Mouse (Mus musculus): ENCODE data around the gene Adm2. TPM values are rescaled to one million over a fixed set of nuclear protein-coding genes. Genes with fewer than 3 reads are reported as not detected.

Gene Adm2
- polyA plus RNA-seq, 1 experiment from 2014 or later = 0.30 TPM

- no peaks in the 10 kb centered on the region for H3K27me3 ChIP-seq (replicated peaks; ENCODE audit: low read depth, poor library complexity, severe bottlenecking)
- H3K9me3 ChIP-seq = no peaks in the 10 kb centered on the region
- peaks cover 48% of the 10 kb centered on the region for H3K36me3 ChIP-seq (replicated peaks)
- H3K4me3 ChIP-seq = no peak overlapping the region
- no peak overlapping the region for H3K27ac ChIP-seq (replicated peaks)
- DNase-seq (ENCODE audit: low spot score) = no peak
- H3K4me1 ChIP-seq = peaks cover 18% of the 10 kb centered on the region
- WGBS = 87% methylated on average over 5 of the region's 5 CpGs
These were observed 27.9 kb downstream of the Adm2 start for GRCm38 (mm10) chr15:89350447-89350846.

DNA sequence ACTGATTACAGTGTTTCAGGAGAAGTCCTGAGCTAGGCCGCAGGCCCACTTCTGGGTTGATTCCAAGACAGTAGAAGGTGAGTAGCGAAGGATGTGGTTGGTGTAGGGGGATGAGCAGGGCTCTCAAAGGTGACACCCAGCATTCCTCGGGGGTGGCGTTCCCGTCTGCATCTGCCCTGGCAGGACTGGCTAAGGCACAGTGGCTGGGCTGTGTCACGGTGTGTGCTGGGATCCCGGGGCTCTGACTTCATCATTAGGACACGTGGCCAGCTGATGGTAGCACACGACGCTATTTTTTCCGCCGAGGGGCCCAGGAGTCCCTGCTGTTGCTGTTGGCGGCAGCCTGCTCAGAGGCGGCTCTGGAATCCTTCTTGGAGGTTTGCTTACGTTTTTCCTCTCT is 28.8 kb downstream of the Adm2 start:
- peaks cover 48% of the 10 kb centered on the region for H3K36me3 ChIP-seq (replicated peaks)
- H3K4me3 ChIP-seq = no peak overlapping the region
- WGBS = 95% methylated on average over 15 of the region's 15 CpGs
- H3K4me1 ChIP-seq = peaks cover 18% of the 10 kb centered on the region
- no peaks in the 10 kb centered on the region for H3K27me3 ChIP-seq (replicated peaks; ENCODE audit: low read depth, poor library complexity, severe bottlenecking)
- H3K9me3 ChIP-seq = no peaks in the 10 kb centered on the region
- no peak overlapping the region for H3K27ac ChIP-seq (replicated peaks)
- DNase-seq (ENCODE audit: low spot score) = no peak

GRCm38 (mm10) chr15:89352054-89352453 is 29.5 kb downstream of the Adm2 start:
- DNase-seq (ENCODE audit: low spot score) = no peak

GRCm38 (mm10) chr15:89352795-89353194 is 30.3 kb downstream of the Adm2 start:
- no peaks in the 10 kb centered on the region for H3K9me3 ChIP-seq
- peaks cover 25% of the 10 kb centered on the region for H3K4me1 ChIP-seq
- H3K27ac ChIP-seq (replicated peaks) = no peak overlapping the region; the same call in 1 of the 2 replicates
- H3K4me3 ChIP-seq = no peak overlapping the region
- no peak for DNase-seq (ENCODE audit: low spot score)
- H3K36me3 ChIP-seq (replicated peaks) = peaks cover 53% of the 10 kb centered on the region
- WGBS = 96% methylated on average over 12 of the region's 12 CpGs
- H3K27me3 ChIP-seq (replicated peaks; ENCODE audit: low read depth, poor library complexity, severe bottlenecking) = no peaks in the 10 kb centered on the region

More at GRCm38 (mm10) chr15:89352054-89352453, 29.5 kb downstream of the Adm2 start:
- H3K4me3 ChIP-seq = no peak overlapping the region
- WGBS = 93% methylated on average over 14 of the region's 14 CpGs
- H3K27ac ChIP-seq (replicated peaks) = no peak overlapping the region
- peaks cover 21% of the 10 kb centered on the region for H3K4me1 ChIP-seq
- no peaks in the 10 kb centered on the region for H3K9me3 ChIP-seq
- H3K27me3 ChIP-seq (replicated peaks; ENCODE audit: low read depth, poor library complexity, severe bottlenecking) = no peaks in the 10 kb centered on the region
- H3K36me3 ChIP-seq (replicated peaks) = peaks cover 48% of the 10 kb centered on the region

- DNase-seq (ENCODE audit: low spot score) = no peak
- peaks cover 62% of the 10 kb centered on the region for H3K36me3 ChIP-seq (replicated peaks)
- H3K4me3 ChIP-seq = peak overlapping the region; percentile 88
- no peak overlapping the region for H3K27ac ChIP-seq (replicated peaks)
- WGBS = 93% methylated on average over 16 of the region's 16 CpGs
- peaks cover 34% of the 10 kb centered on the region for H3K4me1 ChIP-seq
- no peaks in the 10 kb centered on the region for H3K27me3 ChIP-seq (replicated peaks; ENCODE audit: low read depth, poor library complexity, severe bottlenecking)
- no peaks in the 10 kb centered on the region for H3K9me3 ChIP-seq
These were observed 31.3 kb downstream of the Adm2 start for GRCm38 (mm10) chr15:89353837-89354236.

GRCm38 (mm10) chr15:89354455-89354854 is 31.9 kb downstream of the Adm2 start:
- WGBS = 83% methylated on average over 7 of the region's 7 CpGs
- H3K9me3 ChIP-seq = no peaks in the 10 kb centered on the region
- peak overlapping the region; percentile 88 for H3K4me3 ChIP-seq
- peaks cover 69% of the 10 kb centered on the region for H3K36me3 ChIP-seq (replicated peaks)
- peak overlapping the region; percentile 96 for H3K27ac ChIP-seq (replicated peaks)
- no peaks in the 10 kb centered on the region for H3K27me3 ChIP-seq (replicated peaks; ENCODE audit: low read depth, poor library complexity, severe bottlenecking)
- no peak for DNase-seq (ENCODE audit: low spot score)
- H3K4me1 ChIP-seq = peaks cover 37% of the 10 kb centered on the region

GRCm38 (mm10) chr15:89355241-89356187 is 33.0 kb downstream of the Adm2 start, which contains the start of the genes Lmf2 and Ncaph2:
Gene Lmf2, minus strand, starts transcription at chr15:89355659.
Gene Ncaph2, plus strand, starts transcription at chr15:89355719.
- DNase-seq (ENCODE audit: low spot score) = peak; percentile 98
- Histone ChIP-seq H3K27ac (replicated peaks) (peak within 1 kb of the TSS; percentile 96), H3K9me3 (no peaks in the 10 kb centered on the region), H3K27me3 (replicated peaks; ENCODE audit: low read depth, poor library complexity, severe bottlenecking) (no peaks in the 10 kb centered on the region), H3K36me3 (replicated peaks) (peaks cover 70% of the 10 kb centered on the region), H3K4me3 (peak within 1 kb of the TSS; percentile 88), H3K4me1 (peaks cover 37% of the 10 kb centered on the region)
- under 1% methylated on average over 64 of the region's 64 CpGs for WGBS

DNA sequence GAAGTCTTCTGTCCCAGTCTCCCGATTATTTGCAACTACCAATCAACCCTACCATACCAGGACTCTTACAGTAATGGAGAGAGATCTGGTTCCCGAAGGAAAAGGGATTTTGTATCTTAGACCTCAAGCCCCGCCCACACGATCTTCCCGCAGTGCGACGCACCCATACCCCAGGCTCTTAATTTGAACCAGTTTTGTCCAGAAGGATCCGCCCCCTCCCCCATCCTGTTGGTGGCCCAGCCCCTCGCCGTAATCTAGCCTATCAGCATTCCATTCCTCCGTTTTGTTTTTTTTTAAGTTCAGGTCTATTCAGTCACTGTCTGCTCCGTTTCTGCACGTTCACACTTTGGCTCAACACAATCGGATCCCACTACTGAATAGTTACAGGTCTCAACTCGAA is 33.9 kb downstream of the Adm2 start:
- H3K9me3 ChIP-seq = no peaks in the 10 kb centered on the region
- WGBS = under 1% methylated on average over 15 of the region's 15 CpGs
- peak overlapping the region; percentile 96 for H3K27ac ChIP-seq (replicated peaks)
- peaks cover 70% of the 10 kb centered on the region for H3K36me3 ChIP-seq (replicated peaks)
- H3K4me3 ChIP-seq = peak overlapping the region; percentile 88
- H3K4me1 ChIP-seq = peaks cover 37% of the 10 kb centered on the region
- peak; percentile 95 for DNase-seq (ENCODE audit: low spot score)
- H3K27me3 ChIP-seq (replicated peaks; ENCODE audit: low read depth, poor library complexity, severe bottlenecking) = no peaks in the 10 kb centered on the region

GRCm38 (mm10) chr15:89358784-89359183 is 36.3 kb downstream of the Adm2 start:
- Histone ChIP-seq H3K27ac (replicated peaks) (no peak overlapping the region), H3K36me3 (replicated peaks) (peaks cover 70% of the 10 kb centered on the region)
- WGBS = 92% methylated on average over 3 of the region's 3 CpGs

DNA sequence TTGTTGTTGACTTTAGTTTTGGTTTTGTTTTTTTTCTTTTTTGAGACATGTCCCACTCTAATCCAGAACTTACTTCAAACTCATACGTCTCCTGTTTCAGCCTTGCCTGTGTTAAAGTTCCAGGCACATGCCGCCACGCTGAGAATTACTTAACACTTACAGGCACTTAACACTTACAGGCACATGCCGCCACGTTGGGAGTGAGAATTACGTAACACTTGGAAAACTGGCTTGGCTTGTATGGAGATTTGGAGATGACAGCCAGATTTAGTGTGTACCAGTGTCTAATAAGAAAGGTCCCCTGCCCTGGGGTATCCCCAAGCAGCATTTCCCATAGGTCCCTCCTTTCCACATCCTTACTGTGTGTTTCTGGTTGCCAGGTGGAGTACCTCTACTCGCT is 40.5 kb downstream of the Adm2 start:
- DNase-seq (ENCODE audit: low spot score) = no peak
- 95% methylated on average over 7 of the region's 7 CpGs for WGBS
- H3K4me1 ChIP-seq = peaks cover 9% of the 10 kb centered on the region
- no peaks in the 10 kb centered on the region for H3K27me3 ChIP-seq (replicated peaks; ENCODE audit: low read depth, poor library complexity, severe bottlenecking)
- H3K36me3 ChIP-seq (replicated peaks) = peaks cover 99% of the 10 kb centered on the region
- no peak overlapping the region for H3K4me3 ChIP-seq
- no peak overlapping the region for H3K27ac ChIP-seq (replicated peaks)
- H3K9me3 ChIP-seq = no peaks in the 10 kb centered on the region

More at GRCm38 (mm10) chr15:89358784-89359183, 36.3 kb downstream of the Adm2 start:
- no peak for DNase-seq (ENCODE audit: low spot score)
- no peak overlapping the region for H3K4me3 ChIP-seq
- H3K9me3 ChIP-seq = no peaks in the 10 kb centered on the region
- no peaks in the 10 kb centered on the region for H3K27me3 ChIP-seq (replicated peaks; ENCODE audit: low read depth, poor library complexity, severe bottlenecking)
- peaks cover 34% of the 10 kb centered on the region for H3K4me1 ChIP-seq

- Histone ChIP-seq H3K27ac (replicated peaks) (no peak overlapping the region), H3K9me3 (no peaks in the 10 kb centered on the region), H3K4me1 (no peaks in the 10 kb centered on the region), H3K27me3 (replicated peaks; ENCODE audit: low read depth, poor library complexity, severe bottlenecking) (no peaks in the 10 kb centered on the region), H3K36me3 (replicated peaks) (peaks cover 100% of the 10 kb centered on the region), H3K4me3 (no peak overlapping the region)
- WGBS = 94% methylated on average over 4 of the region's 4 CpGs
- DNase-seq (ENCODE audit: low spot score) = no peak
These were observed 42.6 kb downstream of the Adm2 start for GRCm38 (mm10) chr15:89365141-89365551.

DNA sequence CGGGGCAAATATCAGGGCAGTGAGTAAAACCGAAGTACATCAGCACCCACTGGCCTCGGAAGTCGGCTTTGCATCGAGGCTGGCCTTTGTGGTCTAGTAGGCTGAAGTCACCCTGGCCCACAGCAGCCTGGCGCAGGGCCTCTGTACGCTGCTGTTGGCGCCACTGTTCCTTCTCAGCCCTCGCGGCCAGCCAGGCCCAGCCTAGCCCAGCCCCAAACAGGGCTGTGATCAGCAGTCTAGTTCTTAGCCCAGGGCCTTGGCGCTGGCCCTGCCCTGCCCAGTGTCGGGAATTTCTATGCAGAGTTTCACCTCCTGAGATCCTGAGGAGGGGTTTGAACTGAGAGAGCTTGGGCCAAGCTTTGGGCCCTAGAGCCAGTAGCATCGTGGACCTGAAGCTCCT is 49.5 kb downstream of the Adm2 start:
- DNase-seq (ENCODE audit: low spot score) = no peak
- H3K27ac ChIP-seq (replicated peaks) = no peak overlapping the region
- no peaks in the 10 kb centered on the region for H3K9me3 ChIP-seq
- H3K27me3 ChIP-seq (replicated peaks; ENCODE audit: low read depth, poor library complexity, severe bottlenecking) = peaks cover 26% of the 10 kb centered on the region
- H3K4me1 ChIP-seq = peaks cover 35% of the 10 kb centered on the region
- peak overlapping the region; percentile 73; the same call in 1 of the 2 replicates for H3K4me3 ChIP-seq
- peaks cover 59% of the 10 kb centered on the region for H3K36me3 ChIP-seq (replicated peaks)
- 90% methylated on average over 13 of the region's 13 CpGs for WGBS

DNA sequence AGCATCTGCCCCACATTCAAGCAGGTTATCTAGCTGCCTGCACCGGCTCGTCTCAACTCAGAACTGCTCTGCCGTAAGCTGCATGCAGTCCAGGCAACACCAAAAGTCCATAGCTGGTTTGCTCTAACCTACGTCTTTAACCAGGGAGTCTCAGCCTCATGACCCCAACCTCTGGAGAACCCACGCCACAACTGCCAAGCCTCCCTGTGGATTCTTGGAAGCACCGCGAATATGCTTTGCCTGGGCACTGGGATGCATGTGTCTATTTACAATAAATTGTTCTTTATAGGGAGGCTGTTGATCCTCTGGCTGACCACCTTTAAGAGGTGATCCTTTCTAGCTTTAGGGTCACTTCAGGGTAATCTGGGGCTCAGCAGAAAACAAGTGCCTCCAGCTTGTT is 50.0 kb downstream of the Adm2 start:
- H3K27ac ChIP-seq (replicated peaks) = peak overlapping the region; percentile 94; the same call in 1 of the 2 replicates
- no peak for DNase-seq (ENCODE audit: low spot score)
- peaks cover 54% of the 10 kb centered on the region for H3K36me3 ChIP-seq (replicated peaks)
- peaks cover 40% of the 10 kb centered on the region for H3K4me1 ChIP-seq
- 84% methylated on average over 7 of the region's 7 CpGs for WGBS
- no peaks in the 10 kb centered on the region for H3K9me3 ChIP-seq
- H3K27me3 ChIP-seq (replicated peaks; ENCODE audit: low read depth, poor library complexity, severe bottlenecking) = peaks cover 30% of the 10 kb centered on the region
- peak overlapping the region; percentile 73 for H3K4me3 ChIP-seq

Data from embryonic facial prominence, embryonic 10.5 days (tissue).